Mouse (Mus musculus): Measurements from ENCODE around the gene Gm10762. TPM values are rescaled to one million over a fixed set of nuclear protein-coding genes. Genes with fewer than 3 reads are reported as not detected.

Gene Gm10762
- 1.7 and 2.0 TPM in 2 replicates for polyA plus RNA-seq (2012; rRNA removed)

DNA sequence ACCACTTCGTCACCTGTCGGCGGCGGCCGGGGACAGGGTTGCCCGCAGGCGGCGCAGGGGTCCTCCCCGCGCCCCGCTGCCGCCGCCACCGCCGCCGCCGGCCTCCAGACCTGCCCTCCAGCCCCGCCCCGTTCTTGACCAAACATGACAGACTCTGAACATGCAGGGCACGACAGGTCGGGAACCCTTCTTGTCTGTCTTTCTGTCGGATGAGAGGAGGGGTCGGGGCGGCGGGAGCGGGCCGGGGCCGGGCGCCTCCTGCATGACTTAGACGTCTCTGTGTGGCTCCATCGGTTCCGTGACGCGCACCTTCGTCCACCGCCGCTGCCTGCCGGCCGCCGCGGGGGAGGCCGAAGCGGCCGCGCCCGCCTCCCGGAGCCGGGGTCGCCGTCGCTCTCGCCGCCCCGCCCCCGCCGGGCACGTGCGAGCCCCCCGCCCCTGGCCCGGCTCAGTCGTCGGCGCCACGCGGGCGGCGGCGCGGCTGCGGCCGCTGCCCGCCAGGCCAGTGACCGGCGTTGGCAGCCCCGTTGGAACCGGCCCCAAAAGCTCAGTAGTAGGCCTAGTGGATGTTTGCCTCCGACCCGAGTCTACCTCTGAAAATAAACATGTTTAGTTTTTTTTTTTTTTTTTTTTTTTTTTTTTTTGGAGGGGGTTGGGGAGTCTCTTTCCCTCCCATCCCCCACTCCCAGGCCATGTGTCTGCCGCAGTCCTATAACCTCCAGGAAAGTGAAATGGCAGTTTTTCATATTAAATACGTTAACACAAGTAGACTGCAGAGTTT, at the start of gene Gm10762:
TSS of gene Gm10762 (minus strand) at position 65 of the 781 bp plus-strand sequence.

DNA sequence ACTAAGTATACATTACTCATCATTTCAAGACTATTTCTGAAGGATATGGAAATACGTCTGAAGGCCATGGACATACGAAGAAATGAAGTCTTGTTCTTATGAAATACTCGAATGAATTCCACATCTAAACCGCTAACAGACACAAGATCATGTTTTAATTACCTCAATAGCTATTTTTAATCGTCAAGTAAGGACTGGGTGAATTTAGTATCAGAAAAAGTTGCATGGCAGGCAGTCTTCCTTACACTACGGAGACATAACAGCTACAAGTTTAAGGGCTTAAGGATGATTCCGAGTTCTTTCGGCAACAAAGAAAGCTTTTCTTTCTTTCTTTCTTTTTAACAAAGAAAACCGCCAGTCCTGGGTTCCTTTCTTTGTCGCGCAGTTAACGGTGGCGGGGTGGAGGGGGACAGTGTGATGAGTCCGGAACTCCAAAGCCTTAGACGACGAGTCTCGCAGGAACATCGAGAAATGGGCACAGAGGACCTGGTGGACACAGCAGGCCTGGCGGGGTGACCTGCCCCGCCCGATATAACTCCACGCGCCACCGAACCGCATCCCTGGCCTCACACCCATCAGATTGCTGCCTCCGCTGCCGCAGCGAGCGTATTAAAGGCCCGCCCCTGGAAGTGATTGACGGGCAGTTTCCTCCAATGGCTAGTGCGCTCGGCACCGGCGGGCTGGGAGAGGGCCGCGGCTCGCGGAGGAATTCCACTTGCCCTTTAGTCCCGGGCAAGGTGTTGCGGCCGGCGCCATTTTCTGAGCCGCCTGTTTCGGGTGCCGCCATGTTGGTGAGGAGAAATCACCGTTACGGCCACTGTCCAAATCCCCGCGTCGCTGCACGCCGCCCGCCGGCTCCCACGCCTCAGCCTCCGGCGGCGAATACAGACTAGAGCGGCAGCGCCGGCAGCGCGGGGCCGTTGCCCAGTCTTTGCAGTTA, 614 bp downstream of the Gm10762 start, which contains the start of gene Zc3h6:
TSS of gene Zc3h6 (plus strand) at position 762 of the 940 bp plus-strand sequence.

DNA sequence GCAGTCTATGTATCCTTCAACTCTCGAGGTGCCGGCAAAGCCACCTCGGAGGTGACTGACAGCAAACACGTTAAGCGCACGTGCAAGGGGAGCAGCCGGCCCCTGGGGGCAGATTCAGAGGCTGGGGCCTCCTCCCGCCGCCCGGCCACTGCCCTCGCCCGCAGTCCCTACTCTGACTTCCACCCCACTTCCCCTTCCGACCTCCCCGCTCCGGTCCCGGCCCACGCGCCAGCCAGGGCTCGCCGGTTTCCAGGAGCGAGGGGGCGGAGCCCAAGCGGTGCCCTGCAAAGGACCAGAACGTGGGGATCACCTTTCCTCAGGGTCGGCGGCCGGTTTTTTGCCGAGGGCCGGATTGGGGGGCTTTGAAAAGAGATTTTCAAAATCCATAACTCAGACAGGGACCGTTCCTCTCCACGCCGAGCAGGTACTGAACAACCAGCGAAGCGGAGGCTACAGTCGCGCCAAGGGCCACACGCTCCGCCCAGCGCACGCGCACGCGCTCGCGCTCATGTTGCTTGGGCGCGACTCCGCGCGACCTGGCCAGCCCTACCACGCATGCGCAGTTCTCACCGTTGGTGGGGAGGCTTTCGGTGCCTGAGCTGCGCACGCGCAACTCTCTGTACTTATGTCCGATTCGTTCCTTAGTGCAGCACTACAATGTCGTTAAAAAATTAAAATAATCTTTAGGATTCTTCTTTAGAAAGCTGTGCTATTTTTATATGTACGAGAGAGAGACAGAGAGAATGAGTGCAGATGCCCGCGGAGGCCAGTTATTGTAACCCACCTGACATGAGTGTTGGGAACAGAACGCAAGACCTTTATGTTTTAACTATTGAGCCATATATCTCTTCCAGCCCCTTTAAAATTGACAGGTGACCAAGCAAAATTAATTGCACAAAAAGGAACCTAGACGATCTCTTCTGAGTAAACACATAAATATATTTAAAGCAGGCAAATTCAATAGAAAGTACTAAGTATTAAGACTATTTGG, 23.7 kb downstream of the Gm10762 start, which contains the start of gene Zc3h8:
TSS of gene Zc3h8 (minus strand) at position 540 of the 991 bp plus-strand sequence.

Other genes starting within 250 kb of the Gm10762 start
- 4.1 and 5.1 TPM in 2 replicates for gene Tmem87b, start 149.6 kb downstream of the Gm10762 start, polyA plus RNA-seq (2012; rRNA removed)
- 0.18 and 0.21 TPM in 2 replicates for gene Fbln7, start 104.7 kb downstream of the Gm10762 start, polyA plus RNA-seq (2012; rRNA removed)
- gene Zc3h8, start 23.6 kb downstream of the Gm10762 start, polyA plus RNA-seq (2012; rRNA removed) = 3.0 TPM in 2 replicates
- gene Zc3h6, start 323 bp downstream of the Gm10762 start, polyA plus RNA-seq (2012; rRNA removed) = 0.52 and 0.65 TPM in 2 replicates
- gene Vinac1, start 80.4 kb upstream of the Gm10762 start, polyA plus RNA-seq (2012; rRNA removed) = 0.01 and 0.03 TPM in 2 replicates
- gene Ttl, start 98.2 kb upstream of the Gm10762 start, polyA plus RNA-seq (2012; rRNA removed) = 1.2 TPM in 2 replicates
- 12.2 and 14.8 TPM in 2 replicates for gene Polr1b, start 133.3 kb upstream of the Gm10762 start, polyA plus RNA-seq (2012; rRNA removed)
- 8.1 and 8.8 TPM in 2 replicates for gene Chchd5, start 162.0 kb upstream of the Gm10762 start, polyA plus RNA-seq (2012; rRNA removed)
- 45.3 and 58.7 TPM in 2 replicates for gene Slc20a1, start 231.0 kb upstream of the Gm10762 start, polyA plus RNA-seq (2012; rRNA removed)

All from liver, embryonic 14 days (tissue).